Mouse (Mus musculus) naive thymus-derived CD4-positive, alpha-beta T cell, adult 5 months (primary cell): ENCODE measurements around the gene Ubqln3. TPM values are rescaled to one million over a fixed set of nuclear protein-coding genes. Genes with fewer than 3 reads are reported as not detected.

ENCODE experiments used
- polyA plus RNA-seq: library from polyadenylated mRNA; unstranded; fragments of 100-300 nt; shearing (Covaris generic); gene quantifications from one replicate; pipeline ENCODE4 v1.2.1, GENCODE M21; 2017

The Ubqln3 gene
- polyA plus RNA-seq, result not detected

DNA sequence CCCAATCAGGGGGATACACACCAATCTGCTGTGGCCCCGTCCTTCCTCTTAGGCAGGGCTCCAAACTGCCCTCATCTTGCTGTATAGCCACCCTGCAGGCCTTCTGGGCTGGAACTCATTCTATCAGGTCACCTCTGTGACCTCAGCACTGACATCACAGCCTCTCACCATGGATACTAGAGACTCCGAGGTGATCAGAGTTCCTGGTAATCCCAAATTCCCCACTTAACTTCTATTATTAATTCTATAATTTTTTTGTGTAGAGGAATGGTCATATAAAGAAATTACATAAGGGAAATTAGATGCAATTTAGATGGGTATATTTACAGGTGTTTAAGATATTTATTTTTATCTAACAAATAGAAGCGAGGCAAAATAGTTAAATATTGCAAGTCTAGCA, at the start of gene Ubqln3:
TSS of gene Ubqln3 (minus strand) at position 101 of the 400 bp plus-strand sequence.

GRCm38 (mm10) chr7:104183292-104183691, 40.2 kb upstream of the Ubqln3 start, which contains the start of gene Olfr648:
Gene Olfr648 (minus strand): TSS chr7:104183392.

DNA sequence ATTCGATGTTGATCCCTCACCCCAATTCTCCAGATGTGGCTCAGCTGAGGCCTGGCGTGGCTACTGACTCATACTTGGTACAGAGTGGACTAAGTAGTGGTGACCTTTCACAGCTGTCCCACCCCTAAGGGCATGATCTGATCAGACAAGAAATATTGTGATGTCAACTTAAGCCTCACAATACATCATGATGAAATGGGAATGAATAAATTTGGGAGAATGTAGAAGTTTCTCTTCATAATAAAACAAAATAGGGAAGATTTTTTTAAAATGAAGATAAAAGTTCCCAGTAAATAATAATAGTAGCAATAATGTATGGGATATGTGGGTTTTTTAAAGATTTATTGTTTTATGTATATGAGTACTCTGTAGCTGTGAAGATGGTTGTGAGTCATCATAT, 7.4 kb upstream of the Ubqln3 start, which contains the start of gene Ubqlnl:
TSS of gene Ubqlnl (minus strand) at position 101 of the 400 bp plus-strand sequence.

DNA sequence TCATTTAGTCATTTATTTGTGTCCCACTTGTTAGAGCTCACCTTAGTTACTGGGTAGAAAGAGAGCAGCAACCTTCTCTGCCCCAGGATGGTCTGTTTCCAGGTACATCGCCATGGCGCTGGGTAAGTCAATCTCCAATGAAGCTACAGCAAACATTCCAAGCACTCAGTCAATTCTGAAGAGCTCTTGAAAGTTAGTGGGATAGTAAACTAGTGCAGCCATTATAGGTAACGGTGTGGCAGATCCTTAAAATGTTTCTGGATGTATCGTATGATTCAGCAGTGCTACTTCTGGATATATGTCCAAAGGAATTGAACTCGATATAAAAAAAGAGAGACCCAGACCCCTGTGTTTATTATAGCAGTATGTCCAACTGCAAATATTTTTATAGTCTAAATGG, 5.8 kb downstream of the Ubqln3 start, which contains the start of gene Olfr643:
TSS of gene Olfr643 (minus strand) at position 101 of the 400 bp plus-strand sequence.

DNA sequence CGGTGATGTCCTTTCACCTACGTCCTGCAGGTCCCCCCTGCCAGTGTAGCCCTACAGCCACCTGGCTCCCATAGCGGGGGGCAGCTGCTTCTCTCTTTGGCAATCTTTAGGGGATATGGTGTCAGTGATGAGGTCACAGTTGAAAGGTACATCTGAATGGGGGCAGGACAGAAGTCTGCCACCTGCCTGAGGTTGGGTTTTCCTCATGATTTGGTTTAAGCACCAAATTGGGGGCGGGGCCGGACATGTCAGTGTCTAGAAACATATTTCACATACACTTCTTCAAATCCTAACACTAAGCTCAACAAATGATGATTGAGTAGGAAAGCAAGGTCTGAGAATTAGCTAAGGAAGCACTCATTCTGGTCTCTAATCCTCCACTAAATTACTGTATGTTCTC, 13.4 kb downstream of the Ubqln3 start, which contains the start of gene Ubqln5:
TSS of gene Ubqln5 (minus strand) at position 101 of the 400 bp plus-strand sequence.

DNA sequence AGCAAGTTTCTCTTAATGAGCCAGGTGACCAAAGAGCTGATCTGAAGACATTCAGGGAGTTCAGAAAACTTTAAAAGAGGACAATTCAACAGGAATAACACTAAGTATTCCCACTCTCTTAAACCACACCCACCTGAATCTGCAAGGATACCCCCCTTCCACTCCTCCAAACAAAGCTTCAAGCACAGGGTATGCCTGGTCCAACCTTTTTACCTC, 38.4 kb downstream of the Ubqln3 start, which contains the start of gene Olfr646:
TSS of gene Olfr646 (plus strand) at position 117 of the 216 bp plus-strand sequence.

Other genes starting within 250 kb of the Ubqln3 start
- not detected for gene Olfr64, start 248.8 kb downstream of the Ubqln3 start, polyA plus RNA-seq
- gene Olfr65, start 239.8 kb downstream of the Ubqln3 start, polyA plus RNA-seq, result not detected
- not detected for gene Olfr631, start 214.5 kb downstream of the Ubqln3 start, polyA plus RNA-seq
- gene Olfr632, start 208.9 kb downstream of the Ubqln3 start, polyA plus RNA-seq, result not detected
- gene Olfr633, start 198.8 kb downstream of the Ubqln3 start, polyA plus RNA-seq, result not detected
- gene Olfr635, start 172.1 kb downstream of the Ubqln3 start, polyA plus RNA-seq, result 0.04 TPM
- gene Olfr638, start 144.5 kb downstream of the Ubqln3 start, polyA plus RNA-seq, result not detected
- gene Olfr639, start 126.0 kb downstream of the Ubqln3 start, polyA plus RNA-seq, result 0.05 TPM
- not detected for gene Olfr640, start 117.7 kb downstream of the Ubqln3 start, polyA plus RNA-seq
- gene Olfr641, start 107.8 kb downstream of the Ubqln3 start, polyA plus RNA-seq, result not detected
- gene Olfr642, start 90.6 kb downstream of the Ubqln3 start, polyA plus RNA-seq, result not detected
- gene 4930516K23Rik, start 81.8 kb downstream of the Ubqln3 start, polyA plus RNA-seq, result not detected
- gene Olfr644, start 71.4 kb downstream of the Ubqln3 start, polyA plus RNA-seq, result not detected
- not detected for gene Olfr645, start 57.8 kb downstream of the Ubqln3 start, polyA plus RNA-seq
- gene Olfr646, start 38.4 kb downstream of the Ubqln3 start, polyA plus RNA-seq, result not detected
- not detected for gene Ubqln5, start 13.5 kb downstream of the Ubqln3 start, polyA plus RNA-seq
- not detected for gene Olfr643, start 5.9 kb downstream of the Ubqln3 start, polyA plus RNA-seq
- gene Ubqlnl, start 7.3 kb upstream of the Ubqln3 start, polyA plus RNA-seq, result not detected
- not detected for gene Olfm5, start 21.6 kb upstream of the Ubqln3 start, polyA plus RNA-seq
- gene Olfr648, start 40.1 kb upstream of the Ubqln3 start, polyA plus RNA-seq, result not detected
- not detected for gene Olfr649, start 52.7 kb upstream of the Ubqln3 start, polyA plus RNA-seq
- 2.0 TPM for gene Trim6, start 75.5 kb upstream of the Ubqln3 start, polyA plus RNA-seq
- 21.8 TPM for gene Trim34a, start 101.2 kb upstream of the Ubqln3 start, polyA plus RNA-seq
- 9.6 TPM for gene Trim5, start 144.8 kb upstream of the Ubqln3 start, polyA plus RNA-seq
- 124 TPM for gene Trim12a, start 172.2 kb upstream of the Ubqln3 start, polyA plus RNA-seq
- gene Trim34b, start 186.2 kb upstream of the Ubqln3 start, polyA plus RNA-seq, result 0.91 TPM
- 8.7 TPM for gene Trim12c, start 210.1 kb upstream of the Ubqln3 start, polyA plus RNA-seq
- gene Trim30b, start 226.6 kb upstream of the Ubqln3 start, polyA plus RNA-seq, result 0.22 TPM